Mouse (Mus musculus) adrenal gland, postnatal 36 days (tissue): Measurements from ENCODE around the gene Polr3gl. TPM values are rescaled to one million over a fixed set of nuclear protein-coding genes. Genes with fewer than 3 reads are reported as not detected.

Source experiments
- DNase-seq, 2 experiments: peaks; one replicate each; pipeline ENCODE4 v3.0.0; 2021; ENCODE audit warnings: mixed read lengths in 1 of 2
- total RNA-seq, 2 experiments: library from RNA; stranded (reverse); gene quantifications; 2 replicates each; pipeline ENCODE4 v1.2.3; 2021

Gene Polr3gl
- total RNA-seq, 2 experiments from 2014 or later = 29.4 to 33.3 TPM

DNA sequence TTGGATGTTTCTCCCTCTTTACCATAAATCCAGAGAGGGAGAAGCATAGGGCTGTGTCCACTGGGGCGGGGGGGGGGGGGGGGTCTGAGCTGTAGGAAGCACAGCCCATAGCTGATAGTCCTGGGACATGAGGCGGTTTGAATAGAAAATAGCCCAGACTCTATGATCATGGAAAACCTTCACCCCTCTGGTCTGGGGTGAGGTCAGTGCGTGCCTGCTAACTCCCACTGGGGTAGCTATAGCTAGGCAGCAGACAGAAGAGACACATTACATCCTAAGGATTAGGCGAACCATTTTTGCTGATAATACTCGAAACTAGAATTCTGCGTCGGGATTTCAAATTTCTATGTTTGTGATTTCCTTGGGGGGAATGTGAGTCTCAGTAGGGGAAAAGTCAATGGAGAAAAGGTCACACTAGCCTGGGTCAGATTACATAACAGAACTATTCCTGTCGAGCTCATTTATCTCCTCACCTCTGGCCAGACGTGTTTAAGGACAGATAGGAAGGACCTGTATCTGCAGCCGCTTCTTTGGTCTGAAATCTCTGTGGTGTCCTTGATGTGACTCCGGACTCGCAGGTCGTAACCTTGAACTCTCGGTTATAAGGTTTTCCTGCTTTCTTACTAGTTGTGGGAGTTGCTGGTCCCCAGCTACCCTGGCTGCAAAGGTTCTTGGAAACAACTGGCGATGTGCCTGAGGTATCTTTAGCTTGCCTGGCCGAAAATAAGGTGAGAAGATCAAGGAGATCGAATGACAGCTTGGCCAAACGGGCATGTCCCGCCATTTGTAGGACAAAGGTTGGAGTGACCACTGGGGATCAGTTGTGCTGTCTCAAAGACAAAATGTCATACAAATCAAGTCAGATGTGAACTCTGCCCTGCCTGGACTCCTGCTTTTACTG, 20.1 kb downstream of the Polr3gl start:
- peak; percentile 44 to 62 for DNase-seq

DNA sequence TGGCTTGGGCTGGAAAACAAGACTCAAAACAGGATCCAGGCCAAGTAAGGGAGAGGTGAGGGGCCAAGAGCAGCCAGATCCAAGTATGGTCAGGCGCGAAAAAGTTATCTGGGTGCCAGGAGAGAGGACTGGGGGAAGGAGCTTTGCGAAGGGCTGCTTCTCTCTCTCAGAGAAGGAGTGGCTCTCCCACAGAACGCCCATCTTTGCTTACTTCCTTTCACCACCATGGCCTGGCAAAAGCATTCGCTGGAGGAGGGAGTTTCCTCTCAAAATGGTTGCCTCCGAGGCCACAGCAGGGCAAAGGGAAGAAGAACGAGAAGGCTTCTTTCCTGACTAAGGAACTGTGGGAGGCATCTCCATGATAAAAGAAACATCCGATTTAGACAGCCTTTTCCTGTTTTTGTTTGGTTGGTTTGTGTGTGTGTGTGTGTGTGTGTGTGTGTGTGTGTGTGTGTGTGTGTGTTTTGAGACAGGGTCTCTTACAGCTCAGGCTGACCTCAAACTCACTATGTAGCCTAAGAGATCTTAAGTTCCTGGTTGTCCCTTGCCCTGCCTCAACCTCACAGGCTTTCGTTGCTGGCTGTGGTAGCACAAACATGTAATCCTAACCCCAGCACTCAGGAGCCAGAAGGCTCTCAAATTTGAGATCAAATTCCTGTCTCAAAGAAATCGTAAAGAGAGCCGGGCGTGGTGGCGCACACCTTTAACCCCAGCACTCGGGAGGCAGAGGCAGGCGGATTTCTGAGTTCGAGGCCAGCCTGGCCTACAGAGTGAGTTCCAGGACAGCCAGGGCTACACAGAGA, 21.9 kb downstream of the Polr3gl start:
- peak; percentile 40 to 64 for DNase-seq

DNA sequence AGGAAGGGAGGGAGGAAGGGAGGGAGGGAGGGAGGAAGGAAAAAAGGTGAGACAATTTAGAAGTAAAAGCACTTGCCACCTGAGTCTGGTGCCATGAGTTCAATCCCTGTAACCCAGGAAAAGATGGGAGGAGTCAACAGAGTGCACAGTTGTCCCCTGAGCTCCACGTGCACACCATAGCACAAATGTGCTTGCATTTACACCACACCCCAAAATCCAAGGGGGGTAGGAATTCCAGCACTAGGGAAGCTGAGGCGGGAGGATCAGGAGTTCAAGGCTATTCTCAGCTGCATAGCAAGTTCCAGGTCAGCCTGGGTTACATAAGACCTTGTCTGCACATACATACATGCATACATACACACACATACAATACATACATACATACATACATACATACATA, 22.6 kb downstream of the Polr3gl start:
- no peak for DNase-seq

DNA sequence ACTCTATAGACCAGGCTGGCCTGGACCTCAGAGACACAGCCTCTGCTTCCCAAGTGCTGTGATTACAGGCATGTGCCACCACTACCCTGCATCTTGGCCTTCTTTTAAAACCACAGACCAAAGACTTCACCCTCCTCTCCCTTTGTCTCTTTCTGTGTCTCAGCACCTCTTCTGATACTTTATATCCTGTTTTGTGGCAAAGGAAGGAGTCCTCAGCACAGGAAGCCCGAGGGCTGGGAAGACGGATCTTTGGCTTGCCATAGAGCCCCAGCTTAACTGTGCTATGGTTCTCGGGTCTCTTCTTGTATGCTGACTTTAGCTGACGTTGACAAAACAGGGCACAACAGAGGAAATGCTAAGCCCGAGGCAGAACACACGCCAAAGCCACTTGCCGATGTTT, 23.3 kb downstream of the Polr3gl start:
- no peak for DNase-seq

DNA sequence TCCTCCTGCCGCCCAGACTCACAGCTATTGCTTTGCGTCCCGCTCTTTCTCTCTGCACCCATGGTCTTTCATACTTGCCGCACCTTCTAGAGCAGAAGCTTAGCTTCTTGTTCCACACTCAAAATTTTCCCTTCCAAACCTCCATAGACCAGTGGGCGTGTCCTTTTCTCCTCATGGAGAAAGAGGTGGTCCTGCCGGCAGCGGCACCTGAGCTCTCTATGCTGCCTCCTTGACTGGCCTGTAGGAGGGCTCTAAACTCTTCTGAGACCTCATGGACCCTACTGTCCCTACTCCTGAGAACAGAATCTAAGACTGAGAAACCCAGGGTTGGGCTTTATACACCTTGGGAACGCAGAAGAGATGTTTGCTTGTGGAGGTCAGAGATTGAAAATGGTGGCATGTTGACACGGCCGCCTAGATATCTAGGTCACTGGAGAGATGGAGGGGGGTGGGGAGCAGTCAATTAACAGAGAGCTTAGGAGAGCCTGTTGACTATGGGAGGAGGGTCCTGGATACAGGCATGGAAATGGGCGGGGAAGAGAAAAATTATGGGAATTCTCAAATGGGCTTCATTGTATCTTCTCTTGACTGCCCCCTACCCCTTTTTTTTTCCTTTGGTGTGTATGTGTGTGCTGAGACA, 23.9 kb downstream of the Polr3gl start:
- no peak for DNase-seq

DNA sequence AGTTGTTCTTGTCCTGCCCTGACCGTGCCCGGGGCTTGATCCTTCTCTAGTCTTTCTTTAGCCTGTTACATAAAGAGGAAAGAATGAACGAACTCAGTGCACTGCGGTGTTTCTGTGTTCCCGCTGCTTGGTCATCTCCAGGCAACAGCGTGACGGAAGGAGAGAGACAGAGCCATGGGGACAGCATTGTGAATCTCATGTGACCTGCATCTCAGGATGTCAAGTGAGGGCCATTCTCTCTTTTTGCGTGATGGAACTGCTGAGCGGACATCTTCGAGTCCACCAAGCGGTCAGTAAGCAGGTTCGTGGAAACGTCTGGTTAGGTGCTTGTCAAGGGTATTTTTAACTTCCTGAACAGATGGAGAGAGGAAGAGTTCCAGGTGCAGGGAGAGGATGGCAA, 24.5 kb downstream of the Polr3gl start:
- no peak for DNase-seq

DNA sequence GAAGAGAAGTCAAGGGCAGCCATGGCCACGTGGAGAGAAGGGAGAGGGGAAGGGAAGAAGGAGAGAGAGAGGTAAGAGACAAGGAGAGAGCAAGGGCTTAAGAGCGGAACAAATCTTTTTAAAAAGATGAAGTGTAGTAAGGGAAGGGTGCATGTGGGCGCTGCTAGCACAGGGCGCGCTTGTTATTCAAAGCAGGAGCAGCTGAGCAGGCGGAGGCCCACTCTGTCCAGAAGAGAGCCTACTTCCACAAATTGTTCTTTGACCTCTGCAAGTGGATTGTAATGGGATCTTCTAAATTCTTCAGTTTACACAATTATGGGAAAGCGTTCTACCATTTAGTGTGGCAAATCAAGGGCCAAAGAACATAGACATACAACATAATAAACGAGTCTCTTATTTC, 25.4 kb downstream of the Polr3gl start:
- no peak for DNase-seq

DNA sequence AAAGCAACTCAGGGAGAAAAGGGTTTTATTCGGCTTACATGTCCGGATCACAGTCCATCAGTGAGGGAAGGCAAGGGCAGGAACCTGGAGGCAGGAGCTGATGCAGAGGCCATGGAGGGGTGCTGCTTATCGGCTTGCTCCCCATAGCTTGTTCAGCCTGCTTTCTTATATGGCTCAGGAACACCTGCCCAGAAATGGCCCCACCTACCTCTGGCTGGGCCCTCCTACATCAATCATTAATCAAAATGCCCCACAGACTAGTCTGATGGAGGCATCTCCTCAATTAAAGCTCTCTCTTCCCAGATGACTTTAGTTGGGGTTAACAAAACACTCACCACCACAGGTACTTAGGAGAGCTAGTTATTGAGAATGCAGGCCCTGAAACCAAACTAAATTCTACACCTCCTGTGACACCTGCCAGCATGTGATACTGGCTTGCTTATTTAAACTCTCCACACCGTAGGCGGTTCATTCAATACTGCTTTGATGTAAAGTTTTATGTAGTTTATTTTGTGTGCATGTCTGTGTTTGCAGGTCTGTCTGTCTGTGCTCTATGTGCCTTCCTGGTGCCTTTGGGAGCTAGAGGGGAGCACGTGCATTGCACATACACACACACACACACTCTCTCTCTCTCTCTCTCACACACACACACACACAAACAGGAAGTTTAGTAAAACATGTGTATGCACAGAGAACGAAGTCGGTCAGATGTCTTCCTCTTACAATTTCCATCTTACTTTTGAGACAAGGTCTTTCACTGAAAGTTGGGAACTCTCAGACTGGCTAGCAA, 27.1 kb downstream of the Polr3gl start:
- no peak for DNase-seq

DNA sequence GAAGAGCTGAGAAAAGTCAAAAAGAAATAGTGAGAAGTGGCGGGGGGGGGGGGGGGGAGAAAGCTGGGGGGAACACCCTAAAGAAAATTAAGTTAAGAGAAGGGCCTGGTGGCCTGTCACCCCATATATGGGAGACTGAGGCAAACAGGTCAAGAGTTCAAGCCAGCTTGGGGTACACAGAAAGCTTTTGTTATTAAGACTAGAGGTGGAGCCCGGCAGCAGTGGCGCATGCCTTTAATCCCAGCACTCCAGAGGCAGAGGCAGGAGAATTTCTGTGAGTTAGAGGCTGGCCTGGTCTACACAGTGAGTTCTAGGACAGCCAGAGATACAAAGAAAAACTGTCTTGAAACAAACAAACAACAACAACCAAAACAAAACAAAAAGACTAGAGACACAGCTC, 28.9 kb downstream of the Polr3gl start:
- no peak for DNase-seq

DNA sequence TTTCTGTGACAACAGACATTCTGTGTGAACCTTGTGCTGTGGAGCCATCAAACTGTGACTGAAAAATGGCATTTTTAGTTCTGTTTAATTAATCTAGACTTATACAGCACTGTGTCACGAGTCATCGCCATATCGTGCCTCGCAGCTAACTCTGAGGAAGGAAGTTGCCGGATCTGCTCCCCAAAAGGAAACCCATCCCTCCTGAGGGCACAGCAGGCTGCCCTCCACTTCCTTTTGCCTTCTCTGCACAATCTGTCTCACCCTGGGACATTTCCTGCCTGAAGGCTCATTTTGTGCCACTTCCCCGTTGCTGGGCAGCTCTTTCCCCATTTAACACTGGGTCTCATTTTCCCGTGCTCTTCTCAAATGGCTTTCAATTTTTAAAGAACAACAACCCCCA, 29.3 kb downstream of the Polr3gl start:
- DNase-seq = peak; percentile 40 to 61

DNA sequence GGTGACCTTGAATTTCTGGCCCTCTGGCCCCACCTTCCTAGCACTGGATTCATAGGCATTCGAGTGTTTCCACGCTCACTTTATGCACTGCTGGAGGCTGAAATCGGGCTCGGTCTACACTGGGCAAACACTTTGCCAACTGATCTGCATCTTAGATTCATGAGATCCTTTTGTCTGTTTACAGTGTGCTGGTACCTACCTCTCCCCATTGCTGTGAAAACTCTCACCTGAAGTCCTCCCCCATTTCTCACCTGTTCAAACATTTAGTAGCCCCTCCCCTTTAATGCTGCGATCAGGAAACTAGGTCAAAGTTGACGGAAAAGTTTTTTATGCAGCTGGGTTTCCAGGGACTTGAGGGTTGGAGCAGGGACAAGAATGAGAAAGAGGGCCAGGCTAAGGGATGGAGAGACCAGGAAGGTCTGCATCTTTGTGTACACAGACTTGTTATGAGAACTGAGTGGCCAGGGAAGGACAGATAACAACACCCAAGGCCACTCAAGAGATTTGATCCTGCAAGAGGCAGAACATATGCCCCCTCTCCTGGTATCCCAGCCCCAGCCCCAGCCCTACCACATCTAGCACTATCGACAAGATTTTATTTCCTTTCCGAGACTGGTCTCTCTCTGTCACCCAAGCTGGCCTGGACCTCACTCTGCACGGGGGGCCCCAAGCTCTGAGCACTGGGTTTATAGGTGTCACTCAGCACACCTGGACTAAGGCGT, 29.9 kb downstream of the Polr3gl start:
- DNase-seq = no peak

DNA sequence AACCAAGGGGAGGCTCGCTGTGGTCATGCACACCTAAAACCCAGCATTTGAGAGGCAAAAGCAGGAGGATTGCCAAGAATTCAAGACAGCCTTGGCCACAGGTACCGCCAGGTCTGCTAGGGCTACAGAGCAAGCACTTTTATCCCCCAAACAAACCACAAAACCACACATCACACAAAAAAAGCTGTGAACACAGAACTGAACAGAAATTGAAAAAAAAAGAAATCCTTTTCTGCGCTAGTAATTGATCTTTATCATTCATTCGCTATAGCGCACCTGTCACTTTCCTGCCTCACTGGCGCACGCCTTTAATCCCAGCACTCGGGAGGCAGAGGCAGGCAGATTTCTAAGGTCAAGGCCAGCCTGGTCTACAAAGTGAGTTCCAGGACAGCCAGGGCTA, 30.7 kb downstream of the Polr3gl start:
- DNase-seq = no peak

DNA sequence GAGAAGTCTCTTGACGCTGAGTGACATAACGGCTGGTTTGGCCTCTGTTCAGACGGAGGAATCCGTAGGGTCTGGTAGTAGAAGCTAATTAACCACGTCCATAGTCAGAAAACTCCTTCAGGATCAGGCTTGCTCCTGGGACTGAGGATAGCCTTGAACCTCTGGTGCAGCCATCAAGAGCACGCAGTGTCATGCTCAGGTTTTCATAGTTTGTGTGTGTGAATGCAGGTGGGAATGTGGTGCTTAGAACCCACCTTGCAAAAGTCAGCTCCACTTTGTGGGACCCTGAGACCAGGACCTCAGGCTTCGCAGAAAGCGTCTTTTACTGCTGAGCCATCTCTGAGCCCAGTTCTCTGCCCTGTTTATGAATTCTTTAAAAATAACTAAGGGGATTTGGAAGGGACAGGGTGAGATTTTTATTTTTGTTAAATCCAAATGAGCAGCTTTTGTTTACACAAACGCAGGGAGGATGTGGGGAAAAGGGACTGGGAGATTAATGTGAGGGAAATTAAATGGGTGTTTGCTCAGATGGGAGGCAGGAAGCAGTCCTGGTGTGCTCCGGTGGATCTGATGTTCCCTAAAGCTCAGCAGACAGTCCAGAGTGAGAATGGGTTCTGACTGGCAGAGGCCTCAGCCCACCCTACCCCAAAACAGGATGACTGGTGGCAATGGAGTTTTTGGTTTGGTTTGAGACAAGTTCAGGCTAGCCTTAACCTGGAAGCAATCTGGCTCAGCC, 31.9 kb downstream of the Polr3gl start:
- DNase-seq = peak; percentile 40 to 47

DNA sequence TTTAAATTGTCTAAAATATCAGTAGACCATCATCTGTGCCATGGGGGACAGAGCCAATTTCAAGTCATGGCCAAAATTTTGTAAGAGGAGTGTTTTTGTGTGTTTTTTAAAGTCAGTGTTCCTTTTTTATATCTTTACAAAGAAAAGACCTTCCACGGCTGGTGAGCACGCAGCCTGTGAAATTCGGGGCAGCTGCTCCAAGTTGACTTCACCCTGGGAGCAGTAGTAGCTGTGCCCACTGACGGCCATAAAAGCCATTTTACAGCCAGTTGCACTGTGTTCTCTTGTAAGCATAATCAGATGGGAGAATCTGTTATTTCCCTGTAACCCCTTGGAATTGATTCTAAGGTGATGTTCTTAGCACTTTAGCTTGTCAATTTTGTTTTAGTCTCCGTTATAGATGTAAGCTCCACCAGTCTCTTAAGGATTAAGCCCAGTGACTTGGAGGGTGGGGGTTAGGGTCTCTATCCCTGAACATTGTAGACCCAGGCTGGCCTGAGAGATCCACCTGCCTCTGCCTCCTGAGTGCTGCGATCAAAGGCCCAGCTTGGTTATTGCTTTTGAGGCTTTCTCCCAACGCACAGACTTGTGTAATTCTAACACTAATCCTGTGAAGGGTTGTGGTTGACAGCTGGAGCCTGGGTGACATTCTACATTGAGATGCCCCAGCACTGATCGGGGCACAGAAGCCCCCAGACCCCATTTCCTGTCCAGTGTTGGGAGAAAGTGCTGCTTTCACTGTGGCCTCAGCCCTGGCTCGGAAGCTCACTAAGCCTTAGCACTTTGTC, 32.9 kb downstream of the Polr3gl start:
- DNase-seq = no peak

DNA sequence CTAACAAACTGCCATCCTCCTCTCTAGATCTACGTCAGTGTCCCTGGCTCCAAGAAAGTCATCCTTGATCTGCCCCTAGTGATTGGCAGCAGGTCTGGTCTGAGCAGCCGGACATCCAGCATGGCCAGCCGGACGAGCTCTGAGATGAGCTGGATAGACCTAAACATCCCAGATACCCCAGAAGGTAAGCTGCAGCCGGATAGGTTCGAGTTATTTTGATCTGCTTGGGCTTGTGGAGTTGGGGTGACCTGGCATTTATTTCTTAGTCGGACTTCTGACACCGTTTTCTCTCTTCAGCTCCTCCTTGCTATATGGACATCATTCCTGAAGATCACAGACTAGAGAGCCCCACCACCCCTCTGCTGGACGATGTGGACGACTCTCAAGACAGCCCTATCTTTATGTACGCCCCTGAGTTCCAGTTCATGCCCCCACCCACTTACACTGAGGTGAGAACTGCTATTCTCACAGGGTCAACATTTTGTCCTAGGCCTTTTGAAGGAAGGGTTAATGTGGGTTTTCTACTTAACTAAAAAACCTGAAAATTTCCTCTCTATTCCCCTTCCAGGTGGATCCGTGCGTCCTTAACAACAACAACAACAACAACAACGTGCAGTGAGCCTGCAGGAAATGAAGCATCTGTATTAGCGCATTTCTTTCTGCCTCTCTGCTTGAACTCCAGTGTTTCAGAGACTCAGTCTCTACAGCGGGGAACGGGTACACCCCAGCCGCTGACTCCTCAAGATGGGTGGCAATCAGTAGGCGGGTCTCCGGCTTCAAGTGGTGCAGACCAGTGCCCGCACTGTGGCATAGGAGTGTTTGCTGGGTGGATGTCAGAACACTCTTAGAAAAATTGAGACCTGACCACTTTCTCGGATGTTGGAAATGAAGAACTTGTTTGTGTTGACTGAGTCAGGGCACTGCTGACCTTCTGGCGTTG, 33.8 kb downstream of the Polr3gl start:
- DNase-seq = peak in 1 of 2 experiments; percentile 51

DNA sequence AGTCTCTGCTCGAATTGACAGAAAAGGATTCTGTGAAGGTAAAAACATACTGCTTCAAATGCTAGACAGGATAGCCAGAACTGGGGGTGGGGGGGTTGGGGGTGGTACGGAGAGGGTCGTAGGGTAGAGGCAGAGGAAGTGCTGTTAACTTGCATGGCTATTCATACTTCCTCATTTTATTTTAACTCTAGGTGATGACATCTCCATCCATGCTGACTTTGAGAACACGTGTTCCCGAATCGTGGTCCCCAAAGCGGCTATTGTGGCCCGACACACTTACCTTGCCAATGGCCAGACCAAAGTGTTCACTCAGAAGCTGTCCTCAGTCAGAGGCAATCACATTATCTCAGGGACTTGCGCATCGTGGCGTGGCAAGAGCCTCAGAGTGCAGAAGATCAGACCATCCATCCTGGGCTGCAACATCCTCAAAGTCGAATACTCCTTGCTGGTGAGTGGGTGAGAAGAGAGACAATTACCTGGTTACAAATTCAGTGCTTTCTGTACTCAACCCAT, 34.5 kb downstream of the Polr3gl start:
- no peak for DNase-seq

DNA sequence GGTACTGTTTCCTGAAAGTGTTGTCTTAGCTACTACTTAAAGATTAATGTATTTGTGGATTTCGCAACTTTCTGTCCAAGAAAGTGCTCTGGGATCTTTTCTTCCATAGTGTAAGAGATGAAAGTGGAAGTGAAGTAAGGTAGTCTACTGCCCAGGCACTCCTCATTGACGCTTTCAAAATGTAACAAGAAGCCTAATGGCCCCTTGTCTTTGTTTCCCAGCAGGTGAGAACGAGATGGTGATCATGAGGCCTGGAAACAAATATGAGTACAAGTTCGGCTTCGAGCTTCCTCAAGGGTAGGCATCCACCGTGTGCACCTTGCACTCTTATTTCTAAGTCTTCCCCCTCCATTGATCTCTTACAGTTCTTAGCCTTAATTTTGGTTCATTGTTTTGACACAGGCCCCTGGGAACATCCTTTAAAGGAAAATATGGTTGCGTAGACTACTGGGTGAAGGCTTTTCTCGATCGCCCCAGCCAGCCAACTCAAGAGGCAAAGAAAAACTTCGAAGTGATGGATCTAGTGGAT, 35.2 kb downstream of the Polr3gl start:
- DNase-seq = no peak

DNA sequence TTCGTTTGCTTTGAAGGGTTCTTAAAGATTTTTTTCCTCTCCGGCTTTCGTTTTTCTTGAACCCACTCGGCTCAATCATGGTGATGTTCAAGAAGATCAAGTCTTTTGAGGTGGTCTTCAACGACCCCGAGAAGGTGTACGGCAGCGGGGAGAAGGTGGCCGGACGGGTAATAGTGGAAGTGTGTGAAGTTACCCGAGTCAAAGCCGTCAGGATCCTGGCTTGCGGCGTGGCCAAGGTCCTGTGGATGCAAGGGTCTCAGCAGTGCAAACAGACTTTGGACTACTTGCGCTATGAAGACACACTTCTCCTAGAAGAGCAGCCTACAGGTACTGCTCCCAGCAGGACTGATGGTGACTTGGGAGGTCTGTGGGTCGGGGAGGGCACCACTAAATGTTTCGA, 35.8 kb downstream of the Polr3gl start:
- peak in 1 of 2 experiments; percentile 52 for DNase-seq
